Mouse (Mus musculus) brown adipose tissue, adult 24 weeks (tissue): ENCODE results near the gene Ddr1. TPM values are rescaled to one million over a fixed set of nuclear protein-coding genes. Genes with fewer than 3 reads are reported as not detected.
A peak's percentile ranks its signal among the peaks of the same experiment; 100 is the strongest.

Experiments used
- H3K27ac ChIP-seq: fragments of 200-500 bp; replicated peaks from 2 replicates; pipeline ENCODE4 v1.5.1; 2012; ENCODE audit warnings: low read depth, mild to moderate bottlenecking, low read length
- H3K4me1 ChIP-seq: fragments of 200-500 bp; 2 replicates; pipeline ENCODE4 v1.6.1; 2012; ENCODE audit warnings: low read length, mixed read lengths; ENCODE audit not compliant: control insufficient read depth, insufficient read depth, insufficient read length
- H3K4me3 ChIP-seq: fragments of 200-500 bp; 2 replicates; pipeline ENCODE4 v1.5.1; 2012; ENCODE audit warnings: low read depth, mild to moderate bottlenecking, low read length, moderate library complexity; ENCODE audit not compliant: insufficient read depth
- polyA plus RNA-seq: library from polyadenylated mRNA; stranded (reverse); fragments of >200 nt; gene quantifications from 2 replicates; pipeline ENCODE4 v1.2.4, GENCODE M21; 2012; ENCODE audit not compliant: missing spikeins, insufficient read depth, insufficient read length

The Ddr1 gene
- polyA plus RNA-seq, 1 experiment = 4.5 TPM

DNA sequence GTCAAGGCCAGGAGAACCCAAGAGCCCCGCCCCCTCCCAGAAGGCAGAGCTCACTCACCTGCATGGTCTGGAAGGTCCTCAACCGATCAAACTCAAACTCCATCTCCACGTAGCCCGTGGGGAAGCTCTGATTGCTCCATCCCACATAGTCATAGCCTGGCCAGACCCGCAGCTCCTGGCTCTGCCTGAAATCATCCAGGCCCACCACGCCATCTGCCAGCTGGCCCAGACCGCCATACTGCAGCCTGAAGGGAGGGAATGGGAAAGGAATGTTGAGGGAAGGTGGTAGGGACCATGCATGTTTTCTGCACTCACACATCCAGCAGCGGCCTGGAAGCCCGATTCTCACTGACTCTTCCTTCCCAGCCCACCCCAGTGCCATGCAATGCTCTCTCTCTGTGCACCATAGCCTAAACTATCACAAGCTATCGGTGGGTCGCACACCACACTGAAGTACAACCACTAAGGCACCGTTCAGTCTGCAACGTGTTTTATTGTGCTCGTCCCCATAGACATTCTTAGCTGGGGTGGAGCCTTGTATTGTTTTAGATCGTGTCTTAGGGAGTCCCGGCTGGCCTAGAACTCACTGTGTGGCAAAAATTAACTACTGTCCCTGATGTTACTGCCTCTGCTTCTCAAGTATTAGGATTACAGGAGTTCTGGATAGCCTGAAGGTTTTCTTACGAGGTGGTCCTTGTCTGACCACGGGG, 14.3 kb downstream of the Ddr1 start:
- no peaks in the 10 kb centered on the region for H3K4me1 ChIP-seq
- H3K4me3 ChIP-seq = no peak overlapping the region
- no peak overlapping the region for H3K27ac ChIP-seq

DNA sequence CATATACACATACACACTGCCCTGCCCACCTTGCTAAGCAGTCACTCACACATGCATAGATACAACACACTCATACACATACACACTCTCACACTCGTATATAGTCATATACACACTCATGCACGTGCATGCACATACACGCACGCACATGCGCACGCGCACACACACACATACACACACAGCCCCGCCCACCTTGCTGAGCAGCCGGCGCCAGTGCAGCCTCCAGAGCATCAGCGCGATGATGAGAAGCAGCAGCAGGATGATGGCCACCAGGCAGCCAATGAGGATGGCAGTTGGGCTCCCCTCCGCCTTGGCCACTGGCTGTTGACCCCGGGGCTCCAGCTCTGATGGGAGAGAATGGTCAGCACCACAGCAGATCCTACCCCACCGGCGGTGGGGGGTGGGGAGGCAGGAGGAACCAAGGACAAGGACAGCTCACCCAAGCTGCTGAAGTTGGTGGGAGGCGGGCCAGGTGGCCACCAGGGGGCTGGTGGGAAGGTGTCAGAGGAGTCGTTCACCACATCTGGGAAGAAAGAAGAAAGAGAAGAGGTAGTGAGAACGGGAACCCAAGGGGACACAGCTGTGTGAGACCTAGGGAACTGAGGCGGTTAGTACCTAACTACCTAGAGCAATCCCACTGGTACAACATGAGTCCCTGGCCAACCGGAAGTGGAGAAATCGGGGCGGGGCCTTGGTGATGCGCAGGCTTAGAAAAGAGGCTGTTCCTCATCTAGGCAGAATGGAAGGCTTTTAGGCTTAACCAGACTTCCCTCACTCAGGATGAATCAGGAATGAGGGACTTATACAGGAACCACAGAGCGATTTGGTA, 15.9 kb downstream of the Ddr1 start:
- no peaks in the 10 kb centered on the region for H3K4me1 ChIP-seq
- no peak overlapping the region for H3K4me3 ChIP-seq
- no peak overlapping the region for H3K27ac ChIP-seq

DNA sequence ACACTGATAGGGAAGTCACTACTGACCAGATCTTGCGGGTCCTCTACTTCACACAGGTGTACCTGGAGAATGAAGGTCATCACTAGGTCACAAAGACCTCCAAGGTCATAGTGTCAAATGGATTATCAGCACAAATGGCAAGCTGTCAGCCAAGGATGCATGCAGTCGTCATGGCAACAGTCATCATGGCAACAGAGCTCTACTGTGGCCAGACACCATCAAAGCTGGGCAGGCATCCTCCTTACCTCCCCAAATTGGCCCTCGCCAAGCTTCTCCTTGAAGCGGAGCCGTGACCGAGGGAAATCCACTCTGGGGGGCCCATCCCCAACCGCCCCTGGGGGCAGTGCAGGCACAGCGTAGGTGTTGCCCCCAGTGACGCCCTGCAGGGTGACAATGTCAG, 19.4 kb downstream of the Ddr1 start:
- Histone ChIP-seq H3K27ac (no peak overlapping the region), H3K4me1 (no peaks in the 10 kb centered on the region)

DNA sequence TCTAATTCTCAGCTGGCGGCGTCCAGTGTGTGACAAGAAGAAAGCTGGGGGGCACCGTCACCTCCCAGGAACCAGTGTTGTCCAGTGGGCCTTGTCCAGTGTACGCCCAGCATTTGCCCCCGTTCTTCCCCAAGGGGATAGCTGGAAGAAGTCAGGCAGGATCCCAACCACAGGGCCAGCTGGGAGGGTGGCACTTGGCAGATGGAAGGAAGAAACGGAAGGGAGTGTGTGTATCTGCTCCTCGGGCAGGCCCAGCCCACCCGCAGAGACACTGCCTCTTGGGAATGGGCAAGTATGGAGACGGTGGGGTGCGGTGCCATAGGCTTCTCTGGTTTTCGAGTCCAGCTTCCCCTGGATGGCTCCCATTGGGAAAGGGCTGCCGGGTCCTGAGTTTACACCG, 22.4 kb downstream of the Ddr1 start:
- Histone ChIP-seq H3K4me3 (no peak overlapping the region), H3K27ac (no peak overlapping the region), H3K4me1 (no peaks in the 10 kb centered on the region)

More for the DNA sequence above, 19.4 kb downstream of the Ddr1 start:
- H3K4me3 ChIP-seq = no peak overlapping the region

- Histone ChIP-seq H3K4me1 (no peaks in the 10 kb centered on the region), H3K27ac (no peak overlapping the region), H3K4me3 (no peak overlapping the region)
These were observed 23.8 kb downstream of the Ddr1 start for GRCm38 (mm10) chr17:35680591-35680990.

DNA sequence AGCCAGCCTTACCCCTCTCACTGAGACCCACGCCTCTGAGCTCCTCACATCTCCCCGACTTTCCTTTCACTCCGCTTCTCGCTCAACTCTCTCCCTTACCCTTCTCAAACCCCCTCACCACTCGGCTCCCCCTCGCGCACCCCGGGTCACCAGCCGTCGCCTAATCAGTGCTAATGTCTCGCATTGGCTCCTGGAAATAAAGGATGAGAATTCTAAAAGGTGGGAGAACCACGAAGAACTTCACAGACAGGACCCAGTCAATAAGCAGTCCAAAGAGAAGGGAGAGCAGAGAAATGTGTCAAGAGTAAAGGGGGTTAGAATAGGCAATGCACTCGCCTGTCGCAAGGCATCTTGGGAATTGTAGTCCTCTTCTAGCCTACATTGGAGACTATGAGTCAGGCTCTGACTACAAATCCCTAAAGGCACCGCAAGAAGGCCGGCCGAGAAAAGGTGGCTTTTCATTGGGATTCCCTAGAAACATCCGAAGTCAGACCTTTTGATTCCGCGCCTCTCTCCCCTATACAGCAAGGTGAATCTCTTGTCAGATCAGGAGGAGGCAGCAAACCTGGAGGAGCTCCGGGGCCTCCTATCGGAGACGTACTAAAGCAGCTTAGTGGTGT, 30.9 kb downstream of the Ddr1 start, which contains the start of gene Gtf2h4:
Gtf2h4 (minus strand) TSS at position 324 of the 620 bp plus-strand sequence.
- Histone ChIP-seq H3K27ac (peak within 1 kb of the TSS; percentile 52), H3K4me1 (no peaks in the 10 kb centered on the region), H3K4me3 (peak within 1 kb of the TSS; percentile 80)

- Histone ChIP-seq H3K4me3 (peak overlapping the region; percentile 80), H3K4me1 (no peaks in the 10 kb centered on the region), H3K27ac (no peak overlapping the region)
These were observed 31.9 kb downstream of the Ddr1 start for GRCm38 (mm10) chr17:35672527-35672926.

DNA sequence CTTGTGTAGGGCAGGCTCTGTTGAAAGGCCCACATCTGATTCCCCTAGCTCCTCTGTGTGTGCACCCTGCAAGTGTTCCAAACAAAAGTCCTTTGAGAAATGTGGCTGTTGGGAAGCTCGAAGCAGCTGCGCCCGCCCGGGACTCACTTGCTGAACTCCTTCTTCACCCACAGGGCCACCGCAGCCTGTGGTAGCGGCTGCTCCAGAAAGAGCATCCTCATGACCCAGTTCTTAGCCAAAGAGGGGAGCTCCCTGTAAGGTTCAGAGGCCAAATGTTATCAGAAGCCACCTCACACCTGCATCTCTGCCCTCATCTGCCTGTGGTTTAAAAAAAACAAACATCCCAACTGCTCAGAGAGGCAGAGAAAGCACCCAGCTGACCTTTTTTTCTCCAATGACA, 32.6 kb downstream of the Ddr1 start:
- Histone ChIP-seq H3K4me1 (0 out of 2 replicates have a peak, but pooled peaks cover under 1% of the 10 kb centered on the region), H3K4me3 (no peak overlapping the region), H3K27ac (no peak overlapping the region)

GRCm38 (mm10) chr17:35669731-35670130, 34.7 kb downstream of the Ddr1 start:
- no peak overlapping the region for H3K27ac ChIP-seq
- peaks cover 3% of the 10 kb centered on the region; the same call in 1 of the 2 replicates for H3K4me1 ChIP-seq
- no peak overlapping the region for H3K4me3 ChIP-seq

- Histone ChIP-seq H3K27ac (peak within 1 kb of the TSS; percentile 51), H3K4me1 (peaks cover 3% of the 10 kb centered on the region; the same call in 1 of the 2 replicates), H3K4me3 (peak within 1 kb of the TSS; percentile 95)
These were observed 36.9 kb downstream of the Ddr1 start, which contains the start of gene Vars2 for GRCm38 (mm10) chr17:35667334-35668065. Gene Vars2, minus strand, starts transcription at chr17:35667592.

DNA sequence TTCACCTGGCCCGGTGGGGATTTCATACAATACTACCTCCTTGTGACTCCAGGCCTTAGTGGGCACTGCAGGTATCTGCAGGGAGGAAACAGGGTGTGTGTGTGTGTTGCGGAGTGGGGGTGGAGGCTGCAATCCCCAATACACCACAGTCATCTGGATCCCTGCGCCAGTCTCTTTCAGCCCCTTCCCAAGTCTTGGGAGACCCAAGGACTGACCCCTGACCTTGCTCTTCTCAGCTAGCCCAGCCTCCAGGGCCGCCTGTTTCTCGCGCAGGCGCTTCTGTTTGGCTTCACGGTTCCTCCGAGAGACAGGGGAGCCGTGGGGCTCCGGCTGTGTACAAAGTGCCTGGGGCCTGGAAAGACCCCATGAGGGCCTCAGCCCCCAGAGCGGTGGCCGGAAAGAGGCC, 37.6 kb downstream of the Ddr1 start:
- Histone ChIP-seq H3K27ac (peak overlapping the region; percentile 51; the same call in 1 of the 2 replicates), H3K4me3 (peak overlapping the region; percentile 95), H3K4me1 (peaks cover 3% of the 10 kb centered on the region; the same call in 1 of the 2 replicates)

- Histone ChIP-seq H3K27ac (no peak overlapping the region), H3K4me3 (no peak overlapping the region)
These were observed 38.4 kb downstream of the Ddr1 start for GRCm38 (mm10) chr17:35665957-35666515.

DNA sequence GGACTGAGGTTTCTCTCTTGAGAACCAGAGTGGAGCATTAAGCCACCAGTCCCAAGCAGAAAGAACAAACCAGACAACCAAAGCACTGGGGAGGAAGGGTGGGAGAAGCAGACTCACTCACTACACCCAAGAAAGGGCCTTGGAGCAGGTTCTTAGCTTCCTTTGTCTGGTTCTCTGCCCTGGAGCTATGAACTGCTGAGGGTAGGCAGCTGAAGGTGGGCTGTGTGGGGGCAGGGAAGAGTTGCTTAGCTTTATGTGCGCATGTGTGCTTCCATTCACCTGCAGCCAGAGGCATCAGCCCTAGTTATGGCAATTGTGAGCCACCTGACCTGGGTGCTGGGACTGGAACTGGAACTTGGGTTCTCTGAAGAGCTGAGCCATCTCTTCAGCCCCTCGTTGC, 51.3 kb downstream of the Ddr1 start:
- H3K27ac ChIP-seq = no peak overlapping the region
- H3K4me1 ChIP-seq = no peaks in the 10 kb centered on the region
- H3K4me3 ChIP-seq = no peak overlapping the region

More at GRCm38 (mm10) chr17:35665957-35666515, 38.4 kb downstream of the Ddr1 start:
- H3K4me1 ChIP-seq = peaks cover 3% of the 10 kb centered on the region; the same call in 1 of the 2 replicates

GRCm38 (mm10) chr17:35649429-35649828, 55.0 kb downstream of the Ddr1 start:
- H3K4me3 ChIP-seq = no peak overlapping the region
- no peaks in the 10 kb centered on the region for H3K4me1 ChIP-seq
- H3K27ac ChIP-seq = no peak overlapping the region
